Mouse (Mus musculus): ENCODE measurements at regions not wholly inside any gene's neighbourhood (a gene's known extent, or its start where the extent isn't known, plus 50 kb on each side); places are given as distances from the start of the nearest gene placed in this dataset.

- no peak for TF ChIP-seq POLR2A (IDR thresholded peaks at IDR 0.05; ENCODE audit: insufficient read depth, low read depth, low read length)
- TF ChIP-seq CTCF (IDR thresholded peaks at IDR 0.05; ENCODE audit: insufficient read depth, low read depth, low read length) = no peak
Observed at GRCm38 (mm10) chr2:169005810-169006209, 50.4 kb upstream of the Zfp64 start.

All from olfactory bulb, adult 2 months (tissue).